Mouse (Mus musculus) thymus, adult 2 months (tissue): ENCODE results near the gene Slc25a39.

Source experiments
- CTCF ChIP-seq: fragments of 200-500 bp; IDR thresholded peaks from 2 replicates; pipeline ENCODE4 v1.5.1; 2012; ENCODE audit warnings: mild to moderate bottlenecking, control low read depth, low read length, moderate library complexity, borderline replicate concordance; ENCODE audit not compliant: control insufficient read depth, poor library complexity, insufficient read depth; ENCODE audit errors: extremely low read depth
- POLR2A ChIP-seq: fragments of 200-500 bp; IDR thresholded peaks from 2 replicates; pipeline ENCODE4 v1.6.1; 2012; ENCODE audit warnings: mild to moderate bottlenecking, low read length, control low read depth, moderate library complexity; ENCODE audit not compliant: control insufficient read depth, poor library complexity, insufficient read depth; ENCODE audit errors: extremely low read depth

DNA sequence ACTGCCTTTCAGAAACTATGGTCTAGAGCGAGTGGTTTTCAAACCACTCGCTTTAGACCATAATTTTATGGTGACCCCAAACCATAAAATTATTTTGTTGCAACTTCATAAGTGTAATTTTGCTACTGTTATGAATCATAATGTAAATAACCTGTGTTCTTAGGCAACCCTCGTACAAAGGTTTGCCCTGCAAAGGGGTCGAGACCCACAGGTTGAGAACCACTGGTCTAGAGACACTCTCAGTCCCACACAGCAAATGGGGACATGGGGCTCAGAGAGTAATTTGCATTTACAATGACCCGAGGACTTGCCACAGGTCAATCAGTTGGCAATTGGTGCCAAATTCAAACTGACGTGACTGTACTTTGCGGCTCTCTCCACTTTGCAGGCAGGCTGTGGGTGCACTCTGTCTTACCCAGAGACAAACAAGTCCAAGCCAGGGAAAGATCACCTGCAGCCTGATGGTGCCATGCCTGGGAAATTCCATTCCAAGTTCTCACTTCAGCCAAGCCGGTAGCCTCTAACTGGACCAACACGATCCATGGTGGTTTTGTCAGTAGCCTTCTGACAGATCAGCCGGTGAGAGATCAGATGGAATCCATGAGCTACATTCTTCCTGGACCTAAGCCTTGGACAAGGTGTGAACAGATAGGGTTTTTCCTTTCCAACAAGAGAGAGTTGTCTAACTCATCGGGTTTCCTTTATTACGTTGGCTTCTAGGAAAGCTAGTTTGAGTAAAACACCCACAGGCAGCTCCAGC is 35.6 kb downstream of the Slc25a39 start:
- no peak for TF ChIP-seq CTCF
- TF ChIP-seq POLR2A: no peak
